Mouse (Mus musculus) lung, embryonic 16.5 days (tissue): Measurements from ENCODE around the gene Cped1. TPM values are rescaled to one million over a fixed set of nuclear protein-coding genes. Genes with fewer than 3 reads are reported as not detected.

Source experiments
- ATAC-seq: fragments of 200-750 bp; cut with Nextera tagmentation; 2 replicates; pipeline ENCODE4 v1.8.0; 2017; ENCODE audit warnings: low read depth, mild to moderate bottlenecking, moderate library complexity
- H3K27ac ChIP-seq: fragments of 300-500 bp; sonication (generic); 2 replicates; pipeline ENCODE4 v1.5.1; 2014; ENCODE audit warnings: mild to moderate bottlenecking, control low read depth, low read length
- H3K27me3 ChIP-seq: fragments of 300-500 bp; sonication (generic); 2 replicates; pipeline ENCODE4 v1.6.1; 2014; ENCODE audit warnings: low read depth, low read length, mixed read lengths; ENCODE audit not compliant: control insufficient read depth, insufficient read depth
- H3K36me3 ChIP-seq: fragments of 300-500 bp; sonication (generic); 2 replicates; pipeline ENCODE4 v1.6.1; 2014; ENCODE audit warnings: low read length; ENCODE audit not compliant: control insufficient read depth, insufficient read depth
- H3K4me1 ChIP-seq: fragments of 300-500 bp; sonication (generic); replicated peaks from 2 replicates; pipeline ENCODE4 v1.6.1; 2014; ENCODE audit warnings: low read length, mixed read lengths; ENCODE audit not compliant: control insufficient read depth, insufficient read depth
- H3K4me2 ChIP-seq: fragments of 300-500 bp; sonication (generic); 2 replicates; pipeline ENCODE4 v1.6.1; 2014; ENCODE audit warnings: low read depth, low read length, control low read depth
- H3K4me3 ChIP-seq: fragments of 300-500 bp; sonication (generic); 2 replicates; pipeline ENCODE4 v1.5.1; 2014; ENCODE audit warnings: mild to moderate bottlenecking, low read length, control low read depth
- H3K9ac ChIP-seq: fragments of 300-500 bp; sonication (generic); 2 replicates; pipeline ENCODE4 v1.6.1; 2014; ENCODE audit warnings: low read length, control low read depth
- H3K9me3 ChIP-seq: fragments of 300-500 bp; sonication (generic); 2 replicates; pipeline ENCODE4 v1.6.1; 2016; ENCODE audit warnings: low read length; ENCODE audit not compliant: control insufficient read depth
- WGBS: fragments of 180-500 bp; shearing (Covaris S2); extraction: QIAGEN DNeasy Blood & Tissue Kit; methylation state at CpG from one replicate; pipeline ENCODE4 v1.1.7; 2014; 5-methylcytosine and 5-hydroxymethylcytosine counted together
- polyA plus RNA-seq: library from polyadenylated mRNA; unstranded; fragments of >200 nt; fragmentation: Nextera tagmentation; extraction: Ambion mirVana; gene quantifications from 2 replicates; pipeline ENCODE4 v1.2.1, GENCODE M21; 2015

Cped1 gene
- polyA plus RNA-seq, 1 experiment from 2014 or later, result 21.9 TPM

GRCm38 (mm10) chr6:22074232-22075083 is 88.7 kb downstream of the Cped1 start:
- Histone ChIP-seq H3K9ac (no peak overlapping the region), H3K4me3 (no peak overlapping the region), H3K27ac (peak overlapping the region; percentile 78), H3K36me3 (no peaks in the 10 kb centered on the region), H3K27me3 (no peaks in the 10 kb centered on the region), H3K4me2 (no peak overlapping the region), H3K9me3 (no peaks in the 10 kb centered on the region), H3K4me1 (peaks cover 5% of the 10 kb centered on the region)
- 48% methylated on average over 5 of the region's 5 CpGs for WGBS
- ATAC-seq, result peak; percentile 91

GRCm38 (mm10) chr6:22078686-22079264 is 93.1 kb downstream of the Cped1 start:
- Histone ChIP-seq H3K4me3 (no peak overlapping the region), H3K9me3 (no peaks in the 10 kb centered on the region), H3K36me3 (no peaks in the 10 kb centered on the region), H3K27ac (no peak overlapping the region), H3K4me1 (peaks cover 5% of the 10 kb centered on the region), H3K27me3 (no peaks in the 10 kb centered on the region), H3K4me2 (no peak overlapping the region), H3K9ac (no peak overlapping the region)
- ATAC-seq, result no peak
- 84% methylated on average over 7 of the region's 7 CpGs for WGBS

DNA sequence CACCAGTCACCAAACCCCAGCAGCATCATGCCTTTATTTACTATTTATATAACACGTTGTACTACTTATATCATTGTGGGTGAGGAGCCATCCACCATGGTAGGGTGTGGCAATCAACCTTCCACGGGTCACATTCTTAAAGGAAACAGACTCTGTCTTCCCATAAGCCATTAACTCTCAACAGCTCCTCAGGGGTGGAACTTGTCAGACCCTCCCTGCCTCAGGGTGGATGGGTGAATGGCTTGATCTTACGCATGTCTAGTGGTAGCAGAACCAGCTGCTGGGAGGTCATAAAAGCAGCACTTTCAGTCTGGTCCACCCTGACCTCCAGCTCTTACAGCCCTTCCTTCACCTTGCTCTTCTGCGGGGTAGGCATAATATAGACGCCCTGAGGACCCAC is 100.3 kb downstream of the Cped1 start:
- no peak overlapping the region for H3K27ac ChIP-seq
- H3K27me3 ChIP-seq, result no peaks in the 10 kb centered on the region
- H3K36me3 ChIP-seq, result peaks cover 4% of the 10 kb centered on the region; the same call in 1 of the 2 replicates
- no peak for ATAC-seq
- H3K4me1 ChIP-seq, result no peaks in the 10 kb centered on the region
- H3K4me2 ChIP-seq, result no peak overlapping the region
- no peaks in the 10 kb centered on the region; the same call in 1 of the 2 replicates for H3K9me3 ChIP-seq
- no peak overlapping the region for H3K4me3 ChIP-seq
- WGBS, result 71% methylated on average over 5 of the region's 5 CpGs
- no peak overlapping the region for H3K9ac ChIP-seq

- Histone ChIP-seq H3K36me3 (peaks cover 4% of the 10 kb centered on the region; the same call in 1 of the 2 replicates), H3K27ac (no peak overlapping the region), H3K4me3 (no peak overlapping the region), H3K4me2 (no peak overlapping the region), H3K4me1 (no peaks in the 10 kb centered on the region), H3K9me3 (no peaks in the 10 kb centered on the region; the same call in 1 of the 2 replicates), H3K9ac (no peak overlapping the region), H3K27me3 (no peaks in the 10 kb centered on the region)
- 52% methylated on average over 17 of the region's 17 CpGs for WGBS
- ATAC-seq, result no peak
Observed at GRCm38 (mm10) chr6:22088346-22089064, 102.8 kb downstream of the Cped1 start.

GRCm38 (mm10) chr6:22091773-22092172 is 106.1 kb downstream of the Cped1 start:
- H3K27me3 ChIP-seq, result no peaks in the 10 kb centered on the region
- no peak overlapping the region for H3K27ac ChIP-seq
- no peaks in the 10 kb centered on the region; the same call in 1 of the 2 replicates for H3K9me3 ChIP-seq
- H3K36me3 ChIP-seq, result peaks cover 4% of the 10 kb centered on the region; the same call in 1 of the 2 replicates
- no peak overlapping the region for H3K9ac ChIP-seq
- H3K4me1 ChIP-seq, result no peaks in the 10 kb centered on the region
- no peak overlapping the region for H3K4me3 ChIP-seq
- ATAC-seq, result no peak
- H3K4me2 ChIP-seq, result no peak overlapping the region
- WGBS, result 51% methylated on average over 5 of the region's 5 CpGs

DNA sequence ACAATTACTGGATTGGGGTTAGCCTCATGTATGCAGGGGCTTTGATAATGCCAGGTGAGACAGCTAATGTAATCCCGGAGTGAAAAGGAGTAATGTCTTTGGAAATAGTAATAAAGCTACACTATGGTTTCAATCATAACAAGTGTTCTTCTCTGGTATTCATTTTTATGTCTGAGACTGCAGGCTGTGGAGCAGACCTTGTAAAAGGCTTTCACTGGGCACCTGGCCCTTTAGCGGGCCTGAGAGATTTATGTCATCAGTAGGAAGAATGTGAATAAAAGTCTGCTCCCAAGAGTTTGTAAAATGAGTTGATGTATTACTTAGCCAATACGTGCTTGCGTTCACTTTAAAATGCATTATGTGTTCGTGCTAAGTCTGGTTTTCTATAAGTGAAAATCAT is 108.1 kb downstream of the Cped1 start:
- H3K9me3 ChIP-seq, result no peaks in the 10 kb centered on the region; the same call in 1 of the 2 replicates
- H3K27ac ChIP-seq, result no peak overlapping the region
- H3K27me3 ChIP-seq, result no peaks in the 10 kb centered on the region
- no peak overlapping the region for H3K4me2 ChIP-seq
- H3K9ac ChIP-seq, result no peak overlapping the region
- ATAC-seq, result no peak
- 86% methylated on average over 5 of the region's 5 CpGs for WGBS
- H3K4me3 ChIP-seq, result no peak overlapping the region
- H3K4me1 ChIP-seq, result no peaks in the 10 kb centered on the region
- H3K36me3 ChIP-seq, result peaks cover 4% of the 10 kb centered on the region; the same call in 1 of the 2 replicates

DNA sequence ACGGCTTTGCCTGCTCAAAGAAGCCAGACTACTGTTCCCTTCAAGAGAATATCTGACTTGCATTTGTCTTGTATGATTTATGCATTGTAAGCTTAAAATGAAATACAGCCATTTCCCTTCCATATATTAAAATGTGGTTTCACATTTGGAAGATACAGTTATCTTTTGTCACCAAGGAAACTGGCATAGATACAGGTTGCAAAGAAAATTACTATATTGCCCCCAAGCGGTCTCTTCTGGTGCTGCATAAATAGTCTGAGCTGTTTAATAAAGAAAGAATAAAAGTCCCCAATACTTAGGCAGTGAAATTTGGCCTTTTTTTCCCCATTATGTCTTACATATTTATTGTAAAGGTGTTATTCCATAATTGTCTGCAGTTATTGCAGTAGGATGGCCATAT is 112.0 kb downstream of the Cped1 start:
- no peaks in the 10 kb centered on the region for H3K27me3 ChIP-seq
- WGBS, result 34% methylated on average over 2 of the region's 2 CpGs
- H3K4me2 ChIP-seq, result no peak overlapping the region
- no peaks in the 10 kb centered on the region for H3K36me3 ChIP-seq
- H3K4me3 ChIP-seq, result no peak overlapping the region
- H3K27ac ChIP-seq, result no peak overlapping the region
- H3K9ac ChIP-seq, result no peak overlapping the region
- no peaks in the 10 kb centered on the region for H3K9me3 ChIP-seq
- no peaks in the 10 kb centered on the region for H3K4me1 ChIP-seq
- no peak for ATAC-seq

DNA sequence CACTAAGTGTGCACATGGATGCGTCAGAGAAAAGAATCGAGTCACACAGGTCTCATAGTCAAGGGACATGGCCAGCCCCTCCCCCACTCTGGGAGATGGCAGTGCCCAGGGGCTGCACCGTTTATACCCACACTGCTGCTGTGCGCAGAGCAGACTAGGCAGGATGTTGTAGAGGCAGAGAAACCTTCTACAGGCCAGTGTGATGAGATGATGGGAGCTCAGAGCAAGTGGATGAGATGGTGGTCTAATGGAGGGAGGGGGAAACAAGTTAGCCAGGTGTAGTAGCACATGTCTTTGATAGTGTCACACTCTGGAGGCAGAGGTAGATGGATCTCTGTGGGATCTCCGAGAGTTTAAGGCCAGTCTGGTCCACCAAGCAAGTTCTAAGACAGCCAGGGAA is 114.1 kb downstream of the Cped1 start:
- no peak for ATAC-seq
- WGBS, result 67% methylated on average over 5 of the region's 5 CpGs

GRCm38 (mm10) chr6:22101939-22102338 is 116.2 kb downstream of the Cped1 start:
- Histone ChIP-seq H3K27me3 (no peaks in the 10 kb centered on the region), H3K4me2 (no peak overlapping the region), H3K9me3 (no peaks in the 10 kb centered on the region), H3K27ac (no peak overlapping the region), H3K4me3 (no peak overlapping the region), H3K36me3 (no peaks in the 10 kb centered on the region), H3K4me1 (no peaks in the 10 kb centered on the region), H3K9ac (no peak overlapping the region)
- no peak for ATAC-seq
- 47% methylated on average over 3 of the region's 3 CpGs for WGBS

More for the DNA sequence above, 114.1 kb downstream of the Cped1 start:
- H3K36me3 ChIP-seq, result no peaks in the 10 kb centered on the region
- no peaks in the 10 kb centered on the region for H3K9me3 ChIP-seq
- no peak overlapping the region for H3K9ac ChIP-seq
- H3K4me2 ChIP-seq, result no peak overlapping the region
- no peak overlapping the region for H3K4me3 ChIP-seq
- no peaks in the 10 kb centered on the region for H3K4me1 ChIP-seq
- H3K27ac ChIP-seq, result no peak overlapping the region
- H3K27me3 ChIP-seq, result no peaks in the 10 kb centered on the region
